Mouse (Mus musculus) forebrain, embryonic 10.5 days (tissue): ENCODE data around the gene Sult6b2. TPM values are rescaled to one million over a fixed set of nuclear protein-coding genes. Genes with fewer than 3 reads are reported as not detected.
A peak's percentile ranks its signal among the peaks of the same experiment; 100 is the strongest.

ENCODE experiments used
- DNase-seq: peaks from one replicate; pipeline ENCODE4 v3.0.0-alpha.2; 2017; ENCODE audit warnings: low spot score; ENCODE audit errors: extremely low spot score
- H3K27ac ChIP-seq: fragments of 300-500 bp; sonication (generic); 2 replicates; pipeline ENCODE4 v1.5.1; 2016; ENCODE audit warnings: mild to moderate bottlenecking
- H3K27me3 ChIP-seq: fragments of 300-500 bp; sonication (generic); 2 replicates; pipeline ENCODE4 v1.6.1; 2016; ENCODE audit warnings: mild to moderate bottlenecking; ENCODE audit not compliant: poor library complexity, severe bottlenecking
- H3K36me3 ChIP-seq: fragments of 300-500 bp; sonication (generic); replicated peaks from 2 replicates; pipeline ENCODE4 v1.6.1; 2016; ENCODE audit warnings: mild to moderate bottlenecking, moderate library complexity
- H3K4me1 ChIP-seq: fragments of 300-500 bp; sonication (generic); 2 replicates; pipeline ENCODE4 v1.6.1; 2016
- H3K4me3 ChIP-seq: fragments of 300-500 bp; sonication (generic); 2 replicates; pipeline ENCODE4 v1.5.1; 2016; ENCODE audit warnings: mild to moderate bottlenecking, moderate library complexity
- H3K9me3 ChIP-seq: fragments of 300-500 bp; sonication (generic); 2 replicates; pipeline ENCODE4 v1.6.1; 2016; ENCODE audit warnings: mild to moderate bottlenecking, moderate library complexity
- WGBS: fragments of 180-500 bp; shearing (Covaris S2); methylation state at CpG from one replicate; pipeline ENCODE4 v1.1.7; 2016; 5-methylcytosine and 5-hydroxymethylcytosine counted together
- polyA plus RNA-seq: library from polyadenylated mRNA; unstranded; fragments of >200 nt; fragmentation: Nextera tagmentation; extraction: Ambion mirVana; gene quantifications from 2 replicates; pipeline ENCODE4 v1.2.1, GENCODE M21; 2016

Gene Sult6b2
- polyA plus RNA-seq, 1 experiment from 2014 or later = 0.06 TPM

GRCm38 (mm10) chr6:142831243-142831642 lies 26.9 kb upstream of the Sult6b2 start:
- Histone ChIP-seq H3K36me3 (no peaks in the 10 kb centered on the region), H3K4me3 (no peak overlapping the region), H3K9me3 (no peaks in the 10 kb centered on the region), H3K27me3 (no peaks in the 10 kb centered on the region), H3K4me1 (peaks cover 10% of the 10 kb centered on the region), H3K27ac (no peak overlapping the region)
- no peak for DNase-seq
- WGBS = 60% methylated on average over 8 of the region's 8 CpGs

GRCm38 (mm10) chr6:142830221-142830620 lies 25.9 kb upstream of the Sult6b2 start:
- Histone ChIP-seq H3K4me3 (no peak overlapping the region), H3K9me3 (no peaks in the 10 kb centered on the region), H3K36me3 (no peaks in the 10 kb centered on the region), H3K27ac (no peak overlapping the region), H3K27me3 (no peaks in the 10 kb centered on the region), H3K4me1 (peaks cover 3% of the 10 kb centered on the region)
- WGBS = 93% methylated on average over 3 of the region's 3 CpGs
- no peak for DNase-seq

DNA sequence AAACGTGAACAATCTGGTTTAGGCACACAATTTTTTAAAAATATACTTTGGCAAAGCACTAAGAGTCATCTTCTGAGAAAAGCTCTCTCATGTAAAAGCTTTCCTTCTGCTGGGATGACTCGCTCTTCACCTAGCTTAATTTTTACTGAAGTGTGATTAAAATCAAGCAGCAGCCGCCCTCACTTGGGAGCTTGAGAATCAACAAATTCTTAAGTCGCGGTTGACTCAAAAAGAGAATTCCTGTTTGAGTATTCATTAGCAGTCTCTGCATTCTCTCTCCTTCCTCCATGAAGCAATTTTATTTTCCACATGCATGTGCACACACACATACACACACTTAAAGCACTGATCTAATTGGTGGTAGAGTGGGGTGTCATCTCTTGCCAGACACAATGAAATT lies 21.1 kb upstream of the Sult6b2 start:
- Histone ChIP-seq H3K27ac (no peak overlapping the region), H3K27me3 (no peaks in the 10 kb centered on the region), H3K4me1 (no peaks in the 10 kb centered on the region), H3K36me3 (no peaks in the 10 kb centered on the region), H3K9me3 (no peaks in the 10 kb centered on the region), H3K4me3 (no peak overlapping the region)
- 85% methylated on average over 5 of the region's 5 CpGs for WGBS
- DNase-seq = no peak

- H3K36me3 ChIP-seq = no peaks in the 10 kb centered on the region
Observed at GRCm38 (mm10) chr6:142823008-142823787, 18.9 kb upstream of the Sult6b2 start.

DNA sequence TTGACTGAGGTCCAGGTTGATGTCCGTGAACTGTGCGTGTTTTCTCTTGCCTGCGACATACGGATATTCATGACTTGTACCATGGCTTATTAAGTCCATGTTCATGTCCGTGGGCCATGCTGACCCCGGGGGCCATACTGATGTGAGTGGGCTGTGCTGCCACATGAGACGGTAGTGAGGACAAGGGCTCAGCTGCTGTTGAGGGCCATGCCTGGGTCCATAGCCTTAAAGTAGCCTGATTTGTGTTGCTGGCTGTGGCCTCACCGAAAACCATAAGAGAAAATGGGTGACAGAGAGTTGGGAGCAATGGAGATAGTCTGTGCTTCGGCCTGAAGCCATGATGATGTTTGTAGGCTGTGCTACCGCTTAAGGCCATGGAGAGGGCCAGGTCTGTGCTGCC lies 14.0 kb upstream of the Sult6b2 start:
- no peak overlapping the region for H3K27ac ChIP-seq
- H3K36me3 ChIP-seq = no peaks in the 10 kb centered on the region
- no peak for DNase-seq
- peaks cover 19% of the 10 kb centered on the region for H3K27me3 ChIP-seq
- 95% methylated on average over 10 of the region's 10 CpGs for WGBS
- no peak overlapping the region for H3K4me3 ChIP-seq
- peaks cover 15% of the 10 kb centered on the region for H3K4me1 ChIP-seq
- H3K9me3 ChIP-seq = no peaks in the 10 kb centered on the region

More at GRCm38 (mm10) chr6:142823008-142823787, 18.9 kb upstream of the Sult6b2 start:
- Histone ChIP-seq H3K9me3 (no peaks in the 10 kb centered on the region), H3K27me3 (no peaks in the 10 kb centered on the region), H3K4me1 (no peaks in the 10 kb centered on the region), H3K27ac (no peak overlapping the region), H3K4me3 (no peak overlapping the region)
- DNase-seq = no peak
- 85% methylated on average over 5 of the region's 5 CpGs for WGBS

GRCm38 (mm10) chr6:142815513-142815912 lies 11.2 kb upstream of the Sult6b2 start:
- Histone ChIP-seq H3K4me1 (peaks cover 21% of the 10 kb centered on the region), H3K4me3 (no peak overlapping the region), H3K27ac (no peak overlapping the region), H3K27me3 (peaks cover 35% of the 10 kb centered on the region), H3K9me3 (no peaks in the 10 kb centered on the region), H3K36me3 (no peaks in the 10 kb centered on the region)
- WGBS = 89% methylated on average over 3 of the region's 3 CpGs
- DNase-seq = no peak

DNA sequence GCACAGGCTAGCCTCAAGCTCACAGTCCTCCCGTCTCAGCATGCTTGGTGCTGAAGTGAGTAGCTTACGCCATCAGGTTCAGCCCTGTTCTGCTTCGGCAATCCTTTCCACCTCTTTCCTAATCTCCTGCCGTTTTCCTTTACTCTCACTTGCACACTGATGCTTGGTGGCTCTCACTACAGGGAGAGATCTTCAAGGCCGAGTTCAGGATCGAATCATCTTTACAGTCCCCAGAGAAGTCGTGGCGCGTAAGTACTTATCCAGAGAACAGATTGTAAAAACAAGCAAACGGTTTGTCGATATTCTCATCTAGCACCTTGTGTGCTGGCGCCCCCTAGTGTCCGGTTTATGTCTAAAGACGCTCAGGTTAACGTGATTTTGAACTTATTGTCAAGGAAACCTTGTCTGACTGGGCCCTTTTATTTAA lies 10.2 kb upstream of the Sult6b2 start:
- Histone ChIP-seq H3K9me3 (no peaks in the 10 kb centered on the region), H3K4me1 (peaks cover 21% of the 10 kb centered on the region), H3K4me3 (peak overlapping the region; percentile 48), H3K27me3 (peaks cover 35% of the 10 kb centered on the region), H3K27ac (peak overlapping the region; percentile 78), H3K36me3 (no peaks in the 10 kb centered on the region)
- WGBS = 9% methylated on average over 15 of the region's 15 CpGs
- peak; percentile 85 for DNase-seq

DNA sequence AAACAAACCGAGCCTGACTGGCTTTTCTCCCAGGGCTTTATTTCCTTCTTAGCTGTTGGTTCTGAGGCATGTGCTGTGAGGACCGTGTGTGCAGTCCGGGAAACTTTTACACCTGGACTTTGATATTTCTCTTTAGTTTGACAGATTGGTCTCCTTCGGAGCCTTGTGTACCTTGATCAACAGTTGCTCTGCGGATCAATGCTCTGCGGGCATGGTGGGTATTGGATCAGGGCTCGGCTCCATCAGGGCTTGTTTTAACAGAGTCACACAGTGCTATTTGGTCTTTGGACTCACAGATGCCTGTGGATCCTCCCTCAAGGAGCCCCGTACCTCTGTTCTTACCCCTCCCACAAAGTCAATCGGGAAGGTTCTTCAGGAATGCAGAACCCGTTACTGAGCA lies 9.7 kb upstream of the Sult6b2 start:
- H3K36me3 ChIP-seq = no peaks in the 10 kb centered on the region
- peak overlapping the region; percentile 78; the same call in 1 of the 2 replicates for H3K27ac ChIP-seq
- H3K9me3 ChIP-seq = no peaks in the 10 kb centered on the region
- WGBS = 73% methylated on average over 10 of the region's 10 CpGs
- H3K4me3 ChIP-seq = peak overlapping the region; percentile 48; the same call in 1 of the 2 replicates
- DNase-seq = no peak
- peaks cover 35% of the 10 kb centered on the region for H3K27me3 ChIP-seq
- H3K4me1 ChIP-seq = peaks cover 21% of the 10 kb centered on the region

- H3K4me3 ChIP-seq = no peak overlapping the region
- H3K36me3 ChIP-seq = no peaks in the 10 kb centered on the region
- H3K9me3 ChIP-seq = no peaks in the 10 kb centered on the region
- peak overlapping the region; percentile 4; the same call in 1 of the 2 replicates for H3K27ac ChIP-seq
- H3K27me3 ChIP-seq = peaks cover 35% of the 10 kb centered on the region
- WGBS = 63% methylated on average over 5 of the region's 5 CpGs
- H3K4me1 ChIP-seq = peaks cover 21% of the 10 kb centered on the region
- no peak for DNase-seq
Observed at GRCm38 (mm10) chr6:142812969-142813368, 8.7 kb upstream of the Sult6b2 start.

DNA sequence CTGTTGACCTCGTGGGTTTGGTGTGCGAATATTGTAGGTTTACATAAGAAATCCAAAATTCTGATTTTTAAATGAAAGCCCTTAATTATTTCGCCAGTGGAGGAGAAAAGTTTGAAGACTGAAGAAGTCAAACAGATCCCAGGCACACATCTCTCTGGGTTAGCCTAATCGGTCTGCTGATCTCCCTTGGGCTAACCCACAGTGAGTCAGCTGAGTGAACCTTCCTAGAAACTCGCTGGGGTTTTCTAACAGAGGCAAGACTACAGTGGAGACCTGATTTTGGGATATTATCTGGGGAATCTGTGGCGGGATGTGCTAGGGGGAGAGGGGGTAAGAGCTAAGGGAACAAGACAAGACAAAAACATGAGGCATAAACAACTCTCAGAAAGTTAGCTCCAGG lies 5.9 kb upstream of the Sult6b2 start:
- H3K27me3 ChIP-seq = peaks cover 25% of the 10 kb centered on the region
- H3K27ac ChIP-seq = no peak overlapping the region
- no peaks in the 10 kb centered on the region for H3K9me3 ChIP-seq
- no peak for DNase-seq
- no peaks in the 10 kb centered on the region for H3K36me3 ChIP-seq
- H3K4me3 ChIP-seq = no peak overlapping the region
- H3K4me1 ChIP-seq = peaks cover 21% of the 10 kb centered on the region
- whole genome bisulfite sequencing = 68% methylated on average over 6 of the region's 6 CpGs

- Histone ChIP-seq H3K9me3 (no peaks in the 10 kb centered on the region), H3K27ac (no peak overlapping the region), H3K36me3 (no peaks in the 10 kb centered on the region), H3K4me1 (peaks cover 18% of the 10 kb centered on the region), H3K27me3 (peaks cover 25% of the 10 kb centered on the region), H3K4me3 (no peak overlapping the region)
- no peak for DNase-seq
- 56% methylated on average over 6 of the region's 6 CpGs for WGBS
Observed at GRCm38 (mm10) chr6:142809373-142810098, 5.2 kb upstream of the Sult6b2 start.

DNA sequence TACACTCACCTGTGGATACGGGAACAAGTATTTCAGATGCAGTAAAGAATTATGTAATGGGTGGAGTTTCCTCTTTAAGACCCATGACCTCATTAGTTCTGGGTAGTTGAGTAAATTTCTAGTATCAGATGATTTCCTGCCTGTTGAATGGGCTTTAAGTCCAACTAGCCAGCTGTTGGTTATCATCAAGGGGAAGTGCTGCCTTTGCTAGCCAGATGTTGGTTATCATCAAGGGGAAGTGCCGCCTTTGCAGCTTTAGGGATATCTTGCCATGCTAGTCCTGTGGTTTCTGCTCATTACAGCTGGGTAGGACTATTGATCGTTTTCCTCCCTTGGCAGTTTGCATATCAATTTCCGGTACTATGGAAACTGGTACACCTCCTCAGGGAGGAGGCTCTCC lies 2.0 kb upstream of the Sult6b2 start:
- DNase-seq = no peak
- peaks cover 10% of the 10 kb centered on the region; the same call in 1 of the 2 replicates for H3K27me3 ChIP-seq
- no peaks in the 10 kb centered on the region for H3K9me3 ChIP-seq
- no peak overlapping the region for H3K4me3 ChIP-seq
- H3K27ac ChIP-seq = no peak overlapping the region
- H3K4me1 ChIP-seq = peaks cover 14% of the 10 kb centered on the region
- 86% methylated on average over 4 of the region's 4 CpGs for WGBS
- H3K36me3 ChIP-seq = no peaks in the 10 kb centered on the region
